Mouse (Mus musculus) CD4-positive, CD25-positive, alpha-beta regulatory T cell, adult 9 weeks (primary cell): ENCODE data around the gene Car10. TPM values are rescaled to one million over a fixed set of nuclear protein-coding genes. Genes with fewer than 3 reads are reported as not detected.

Source experiments
- polyA plus RNA-seq: library from polyadenylated mRNA; unstranded; fragments of 100-300 nt; shearing (Covaris generic); gene quantifications from one replicate; pipeline ENCODE4 v1.2.1, GENCODE M21; 2017

Gene Car10
- polyA plus RNA-seq, result 0.09 TPM

DNA sequence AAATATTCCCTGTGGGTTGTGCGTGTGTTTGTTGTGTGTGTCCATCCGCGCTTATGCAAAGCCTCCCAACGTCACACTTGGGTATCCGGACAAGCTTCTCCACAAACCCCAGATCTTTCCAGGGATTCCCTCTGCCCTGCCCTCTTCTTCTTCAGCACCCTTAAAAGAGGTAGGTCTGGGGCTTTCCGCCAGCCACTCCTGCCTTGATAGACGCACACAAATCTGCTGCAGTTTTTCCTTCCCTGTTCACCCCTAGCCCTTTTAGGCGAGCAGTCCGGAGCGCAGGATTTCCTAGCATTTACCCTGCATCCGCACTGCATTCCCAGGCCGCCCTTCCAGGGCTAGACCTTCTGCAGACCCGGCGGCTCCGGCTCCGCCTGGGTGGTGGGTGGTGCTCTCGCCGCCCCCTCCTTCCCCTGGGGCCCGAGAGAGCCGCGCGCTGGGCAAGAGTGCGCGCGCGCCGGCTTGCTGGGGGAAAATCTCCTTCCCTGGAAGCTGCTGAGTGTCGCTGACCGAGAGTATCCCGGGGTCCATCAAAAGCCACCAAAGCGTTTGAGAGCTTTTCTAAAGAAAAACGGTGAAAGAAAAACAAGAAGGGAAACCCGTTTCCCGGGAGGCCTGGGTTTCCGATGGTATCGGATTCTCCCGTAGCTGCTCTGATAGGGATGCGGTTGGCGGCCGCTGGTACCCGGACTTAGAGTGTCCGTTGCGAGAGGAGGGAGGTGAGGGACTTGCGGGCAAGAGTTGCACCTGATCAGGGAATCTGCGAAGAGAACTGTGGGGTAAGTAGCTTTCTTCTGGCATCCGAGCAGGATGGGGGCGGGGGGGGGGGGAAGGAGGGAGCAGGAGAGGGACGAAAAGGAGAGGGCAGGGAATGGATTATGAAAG, at the start of gene Car10:
Gene Car10 (plus strand): TSS at position 88 of the 888 bp plus-strand sequence.

